Mouse (Mus musculus): Measurements from ENCODE around the gene Pes1. TPM values are rescaled to one million over a fixed set of nuclear protein-coding genes. Genes with fewer than 3 reads are reported as not detected.
"Not testable (repeated sequence)": the region's sequence is repeated elsewhere in the genome, so short reads cannot be mapped to it uniquely, and the experiment has no call there.

The Pes1 gene
- polyA plus RNA-seq, 1 experiment from 2014 or later: 113 TPM

DNA sequence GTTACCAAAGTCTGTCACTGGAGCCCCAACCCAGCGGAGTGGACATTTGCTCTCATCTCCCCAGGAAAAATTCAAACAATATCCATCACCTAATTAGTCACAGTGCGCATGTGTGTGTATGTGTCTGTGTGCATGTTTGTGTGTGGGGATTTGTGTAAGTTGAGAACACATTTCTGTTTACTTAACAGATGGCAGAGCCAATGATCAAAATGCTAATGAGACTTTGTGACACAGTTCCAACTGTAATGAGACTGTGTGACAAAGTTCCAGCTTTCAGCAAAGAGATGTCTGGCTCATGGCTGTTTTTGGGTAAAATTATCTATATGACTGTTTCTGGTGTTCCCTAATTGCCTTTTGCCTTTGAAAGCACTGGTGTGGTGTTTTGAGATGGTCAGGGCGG is 27.5 kb upstream of the Pes1 start:
- WGBS (ENCODE audit: missing documents): 95% methylated on average over 3 of the region's 3 CpGs
- H3K36me3 ChIP-seq (ENCODE audit: inconsistent target): no peaks in the 10 kb centered on the region
- no peaks in the 10 kb centered on the region for H3K79me2 ChIP-seq (ENCODE audit: inconsistent target)
- H3K27ac ChIP-seq: no peak overlapping the region
- no peak overlapping the region for H3K4me3 ChIP-seq (ENCODE audit: inconsistent target)

DNA sequence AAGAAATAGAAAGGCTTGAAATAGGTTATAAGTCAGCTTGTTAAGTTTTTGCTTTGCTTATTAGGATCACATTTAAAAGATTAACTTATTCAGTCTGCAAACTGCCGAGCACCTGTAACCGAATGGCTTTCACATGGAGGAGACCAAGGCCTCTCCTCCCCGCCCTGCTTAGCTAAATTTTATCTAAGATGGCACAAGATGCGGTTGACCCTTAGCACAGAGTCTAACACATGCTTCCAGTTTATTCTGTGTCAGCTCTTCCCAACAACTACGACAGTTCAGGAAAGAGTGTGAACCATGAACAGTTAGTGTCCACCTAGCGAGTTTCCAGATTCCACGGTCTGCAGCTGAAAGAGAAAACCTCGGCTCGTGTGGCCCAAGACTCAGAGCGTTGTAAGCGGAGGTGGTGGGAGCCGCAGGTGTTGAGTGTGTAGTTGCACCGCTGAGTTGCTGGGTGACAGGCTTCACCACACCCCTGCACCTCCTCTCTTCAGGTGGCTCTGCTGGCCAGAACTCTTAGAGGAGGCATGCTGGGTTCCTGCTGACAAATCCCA is 26.4 kb upstream of the Pes1 start:
- no peaks in the 10 kb centered on the region for H3K79me2 ChIP-seq (ENCODE audit: inconsistent target)
- WGBS (ENCODE audit: missing documents): 94% methylated on average over 13 of the region's 13 CpGs
- no peak overlapping the region for H3K4me3 ChIP-seq (ENCODE audit: inconsistent target)
- H3K36me3 ChIP-seq (ENCODE audit: inconsistent target): no peaks in the 10 kb centered on the region
- no peak overlapping the region for H3K27ac ChIP-seq

DNA sequence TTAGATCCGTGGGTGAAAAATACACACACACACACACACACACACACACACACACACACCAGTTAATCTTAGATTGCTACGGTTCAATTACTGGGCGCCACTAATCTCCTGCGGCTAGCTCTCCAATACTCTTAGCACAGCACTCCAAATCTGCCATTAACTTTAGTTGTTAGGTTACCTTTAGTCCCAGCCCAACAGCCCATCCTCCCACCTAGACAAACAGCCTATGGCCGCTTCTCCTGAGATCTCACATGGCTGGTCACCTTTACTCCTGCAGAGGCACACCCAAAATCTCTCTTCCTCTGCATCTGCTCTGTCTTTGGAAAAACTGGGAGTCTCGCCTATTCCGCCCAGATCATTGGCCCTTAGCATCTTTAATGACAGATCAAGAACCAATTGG is 22.4 kb upstream of the Pes1 start:
- Histone ChIP-seq H3K27ac (no peak overlapping the region), H3K4me3 (ENCODE audit: inconsistent target) (no peak overlapping the region), H3K79me2 (ENCODE audit: inconsistent target) (no peaks in the 10 kb centered on the region), H3K36me3 (ENCODE audit: inconsistent target) (no peaks in the 10 kb centered on the region)
- WGBS (ENCODE audit: missing documents): 96% methylated on average over 7 of the region's 7 CpGs

DNA sequence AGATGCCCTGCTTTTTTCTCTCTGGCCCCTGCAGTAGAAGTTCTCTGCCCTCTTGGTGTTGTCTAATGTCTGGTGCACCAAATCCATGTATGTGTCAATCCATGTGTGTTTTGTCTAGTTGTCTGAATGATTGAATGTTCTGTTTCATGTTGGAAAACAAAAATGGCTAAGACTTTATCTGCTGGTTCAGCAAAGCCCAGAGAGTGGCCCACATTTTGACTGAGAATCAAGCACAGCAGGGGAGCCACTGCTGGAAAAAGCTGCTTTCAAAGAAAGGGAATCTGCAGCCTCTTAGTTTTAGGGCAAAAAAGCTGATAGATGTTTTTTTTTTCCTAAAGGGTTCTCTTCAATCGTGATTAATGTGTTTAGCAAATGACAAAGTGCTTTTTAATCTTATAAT is 17.4 kb upstream of the Pes1 start:
- no peak overlapping the region for H3K27ac ChIP-seq
- no peaks in the 10 kb centered on the region for H3K79me2 ChIP-seq (ENCODE audit: inconsistent target)
- H3K36me3 ChIP-seq (ENCODE audit: inconsistent target): no peaks in the 10 kb centered on the region
- WGBS (ENCODE audit: missing documents): 40% methylated on average over 1 of the region's 1 CpGs
- no peak overlapping the region for H3K4me3 ChIP-seq (ENCODE audit: inconsistent target)

DNA sequence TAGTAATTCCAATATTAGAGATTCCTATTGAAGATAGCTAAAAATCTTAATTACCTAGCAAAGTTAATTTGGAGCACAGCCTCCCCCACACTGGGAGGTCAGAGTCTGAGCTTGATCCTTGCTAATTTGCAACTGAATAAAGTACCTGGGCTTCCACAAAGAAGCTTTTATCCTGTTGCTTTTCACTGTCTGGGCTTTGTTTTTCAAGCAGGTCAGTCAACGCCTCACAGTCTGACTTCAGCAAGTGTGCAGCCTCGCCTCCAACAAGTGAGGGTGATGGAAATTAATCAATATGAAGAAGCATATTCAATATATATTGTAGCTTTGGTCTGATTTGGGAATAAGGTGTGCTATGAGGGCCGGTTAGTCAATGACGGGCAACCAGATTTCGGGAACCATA is 8.9 kb upstream of the Pes1 start:
- not testable (repeated sequence) for H3K36me3 ChIP-seq (ENCODE audit: inconsistent target); H3K79me2 ChIP-seq (ENCODE audit: inconsistent target); H3K27ac ChIP-seq; H3K4me3 ChIP-seq (ENCODE audit: inconsistent target)
- 88% methylated on average over 5 of the region's 5 CpGs for WGBS (ENCODE audit: missing documents)

DNA sequence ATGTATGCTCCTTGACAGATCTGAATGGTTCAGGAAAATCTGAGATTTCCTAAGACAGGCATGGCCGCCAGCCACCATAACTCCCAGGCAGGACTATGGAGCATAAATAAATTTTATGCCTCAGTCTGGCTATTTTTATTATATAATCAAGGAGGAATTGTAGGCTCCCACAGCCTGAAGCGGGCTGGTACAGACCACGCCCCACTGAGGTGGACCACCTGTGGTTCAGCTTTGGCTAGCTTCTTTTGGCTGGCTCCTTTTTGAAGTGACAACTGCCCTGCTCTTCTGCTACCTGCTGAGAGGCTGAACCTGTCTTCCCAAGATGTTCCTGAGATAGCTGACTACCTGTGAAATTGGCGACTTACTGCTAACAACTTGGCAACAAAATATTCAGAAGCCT is 8.4 kb upstream of the Pes1 start:
- not testable (repeated sequence) for H3K36me3 ChIP-seq (ENCODE audit: inconsistent target); H3K79me2 ChIP-seq (ENCODE audit: inconsistent target); H3K27ac ChIP-seq; H3K4me3 ChIP-seq (ENCODE audit: inconsistent target)
- 74% methylated on average over 4 of the region's 4 CpGs for WGBS (ENCODE audit: missing documents)

DNA sequence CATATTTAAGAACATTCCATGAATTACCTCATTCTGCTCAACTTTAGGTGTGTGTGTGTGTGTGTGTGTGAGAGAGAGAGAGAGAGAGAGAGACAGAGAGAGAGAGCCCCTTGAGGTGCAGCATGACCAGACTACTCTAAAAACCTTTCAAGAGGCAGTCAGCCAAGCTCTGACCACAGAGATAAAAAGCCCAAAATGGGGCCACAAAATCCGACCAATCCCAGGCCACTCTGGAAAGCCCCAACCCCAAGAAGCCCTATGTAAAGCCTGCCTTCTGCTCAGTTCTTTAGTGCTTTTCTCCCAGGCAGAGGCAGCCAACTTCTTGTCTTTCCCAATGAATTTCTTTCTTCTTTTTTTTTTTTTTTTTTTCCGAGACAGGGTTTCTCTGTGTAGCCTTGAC is 2.9 kb upstream of the Pes1 start:
- Histone ChIP-seq H3K36me3 (ENCODE audit: inconsistent target) (no peaks in the 10 kb centered on the region), H3K4me3 (ENCODE audit: inconsistent target) (no peak overlapping the region), H3K27ac (no peak overlapping the region), H3K79me2 (ENCODE audit: inconsistent target) (peaks cover 12% of the 10 kb centered on the region)
- 50% methylated on average over 1 of the region's 2 CpGs for WGBS (ENCODE audit: missing documents)

DNA sequence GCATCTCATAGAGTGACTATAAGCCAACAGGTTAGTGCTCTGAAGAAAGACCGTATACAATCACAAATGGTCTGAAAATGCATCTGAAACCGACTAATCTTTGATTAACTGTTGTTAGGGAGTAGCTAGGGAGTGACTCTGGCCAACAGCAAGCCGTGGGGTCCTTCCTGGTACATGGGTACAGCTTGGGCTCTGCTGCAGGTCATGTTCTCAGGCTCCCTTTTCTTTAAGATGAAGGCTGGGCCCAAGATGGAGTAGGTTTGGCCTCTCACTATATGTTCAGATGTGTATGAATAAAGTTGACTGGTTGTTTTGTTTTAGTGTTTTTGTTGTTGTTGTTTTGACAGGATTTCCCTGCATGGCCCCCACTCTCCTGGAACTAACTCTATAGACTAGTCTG is 2.0 kb upstream of the Pes1 start:
- H3K27ac ChIP-seq: no peak overlapping the region
- 83% methylated on average over 3 of the region's 3 CpGs for WGBS (ENCODE audit: missing documents)
- peaks cover 21% of the 10 kb centered on the region for H3K79me2 ChIP-seq (ENCODE audit: inconsistent target)
- H3K36me3 ChIP-seq (ENCODE audit: inconsistent target): no peaks in the 10 kb centered on the region
- H3K4me3 ChIP-seq (ENCODE audit: inconsistent target): no peak overlapping the region

DNA sequence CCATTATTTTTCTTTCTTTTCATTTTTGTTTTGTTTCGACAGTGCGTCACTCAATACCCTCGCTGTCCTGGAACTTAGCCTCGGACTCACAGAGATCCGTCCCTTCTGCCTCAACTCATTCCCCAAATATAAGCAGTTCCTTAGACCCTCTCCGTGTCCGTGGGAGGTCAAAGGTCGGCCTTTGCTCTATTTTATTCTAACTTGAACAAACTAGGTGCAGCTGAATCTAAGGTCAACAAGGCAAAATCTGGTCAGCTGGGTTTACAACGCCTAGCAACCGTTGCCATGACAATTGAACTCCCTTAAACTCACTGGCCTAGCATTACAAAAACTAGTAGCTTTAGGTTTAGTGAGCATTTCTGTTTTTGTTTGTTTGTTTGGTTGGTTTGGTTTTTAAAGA is 620 bp upstream of the Pes1 start:
- Histone ChIP-seq H3K79me2 (ENCODE audit: inconsistent target) (peaks cover 35% of the 10 kb centered on the region), H3K27ac (peak overlapping the region; percentile 65), H3K36me3 (ENCODE audit: inconsistent target) (peaks cover 7% of the 10 kb centered on the region), H3K4me3 (ENCODE audit: inconsistent target) (peak overlapping the region; percentile 93)
- 80% methylated on average over 10 of the region's 10 CpGs for WGBS (ENCODE audit: missing documents)

DNA sequence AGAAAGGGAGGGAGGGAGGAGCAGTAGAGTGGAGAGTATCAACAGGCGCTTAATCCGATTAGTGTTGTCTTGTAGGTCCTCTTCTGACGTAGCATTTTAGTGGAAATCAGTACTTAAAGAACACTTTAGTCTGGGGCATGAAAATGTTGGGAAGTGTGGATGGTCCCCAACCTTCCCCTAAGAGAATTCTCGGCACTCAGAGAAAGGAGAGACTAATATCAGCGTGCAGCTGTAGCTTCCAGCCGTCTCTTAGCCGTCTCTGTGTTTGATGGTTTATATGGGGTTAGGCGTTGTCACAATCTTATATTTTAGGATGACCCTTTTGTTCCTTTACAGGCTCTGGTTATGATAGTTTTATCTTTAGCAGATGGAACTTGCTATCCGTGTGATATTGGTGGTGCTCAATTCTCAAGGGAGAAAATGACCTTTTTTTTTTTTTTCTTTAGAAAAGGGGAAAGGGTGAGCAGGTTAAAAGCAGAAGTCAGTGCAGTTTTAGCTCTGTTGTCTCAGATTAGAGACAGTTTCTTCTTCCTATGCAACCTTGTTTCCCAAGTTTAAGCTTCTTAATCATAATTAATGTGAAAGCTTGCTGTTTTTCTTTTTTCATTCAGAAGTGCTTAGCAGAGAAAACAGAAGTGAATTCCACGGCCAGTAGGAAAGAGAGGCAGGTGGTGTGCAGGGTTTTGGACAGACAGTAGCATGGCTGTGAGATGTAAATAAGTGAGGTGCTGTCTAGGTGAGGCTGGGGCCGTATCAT is 819 bp downstream of the Pes1 start:
- 5% methylated on average over 11 of the region's 11 CpGs for WGBS (ENCODE audit: missing documents)
- H3K4me3 ChIP-seq (ENCODE audit: inconsistent target): peak overlapping the region; percentile 93
- H3K36me3 ChIP-seq (ENCODE audit: inconsistent target): peaks cover 20% of the 10 kb centered on the region
- H3K27ac ChIP-seq: peak overlapping the region; percentile 65
- H3K79me2 ChIP-seq (ENCODE audit: inconsistent target): peaks cover 38% of the 10 kb centered on the region

DNA sequence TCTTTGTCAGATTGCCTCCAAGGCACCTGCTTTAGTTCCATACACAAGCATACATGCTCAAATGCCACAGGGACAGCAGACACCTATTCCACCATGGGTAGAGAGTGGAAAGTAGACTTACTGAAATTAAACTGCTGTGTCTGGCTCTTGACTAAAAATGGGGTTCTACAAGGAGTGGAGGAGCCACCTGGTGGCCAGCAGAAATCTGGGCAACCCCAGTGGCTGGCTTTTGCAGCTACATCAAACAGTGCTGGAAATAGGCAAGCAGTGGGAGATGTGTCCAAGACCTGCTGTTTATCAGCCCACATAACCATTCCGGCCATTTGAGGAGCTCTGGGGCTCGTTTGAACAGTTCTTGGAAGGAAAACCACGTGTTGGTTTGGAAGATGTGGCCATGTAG is 6.1 kb downstream of the Pes1 start:
- WGBS (ENCODE audit: missing documents): 92% methylated on average over 3 of the region's 3 CpGs
- Histone ChIP-seq H3K4me3 (ENCODE audit: inconsistent target) (no peak overlapping the region), H3K27ac (no peak overlapping the region), H3K36me3 (ENCODE audit: inconsistent target) (peaks cover 72% of the 10 kb centered on the region), H3K79me2 (ENCODE audit: inconsistent target) (peaks cover 37% of the 10 kb centered on the region)

DNA sequence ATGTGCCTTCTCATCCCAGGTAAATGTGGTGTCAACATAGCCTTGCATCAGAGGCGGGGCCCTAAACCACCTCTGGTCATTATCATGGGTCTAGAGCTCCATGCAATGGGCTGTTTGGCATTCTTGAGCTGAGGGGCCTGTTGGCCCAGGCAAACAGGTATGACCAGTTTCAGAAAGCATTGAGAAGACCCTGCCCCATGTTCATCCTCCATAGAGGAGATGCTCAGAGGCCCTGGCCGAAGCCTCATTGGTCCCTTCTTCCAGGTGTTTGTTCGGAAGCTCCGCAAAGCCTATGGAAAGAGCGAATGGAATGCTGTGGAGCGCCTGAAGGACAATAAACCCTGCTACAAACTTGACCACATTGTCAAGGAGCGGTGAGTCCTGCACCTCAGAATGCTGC is 6.6 kb downstream of the Pes1 start:
- Histone ChIP-seq H3K79me2 (ENCODE audit: inconsistent target) (peaks cover 32% of the 10 kb centered on the region), H3K36me3 (ENCODE audit: inconsistent target) (peaks cover 77% of the 10 kb centered on the region), H3K4me3 (ENCODE audit: inconsistent target) (no peak overlapping the region), H3K27ac (no peak overlapping the region)
- 96% methylated on average over 7 of the region's 7 CpGs for WGBS (ENCODE audit: missing documents)

DNA sequence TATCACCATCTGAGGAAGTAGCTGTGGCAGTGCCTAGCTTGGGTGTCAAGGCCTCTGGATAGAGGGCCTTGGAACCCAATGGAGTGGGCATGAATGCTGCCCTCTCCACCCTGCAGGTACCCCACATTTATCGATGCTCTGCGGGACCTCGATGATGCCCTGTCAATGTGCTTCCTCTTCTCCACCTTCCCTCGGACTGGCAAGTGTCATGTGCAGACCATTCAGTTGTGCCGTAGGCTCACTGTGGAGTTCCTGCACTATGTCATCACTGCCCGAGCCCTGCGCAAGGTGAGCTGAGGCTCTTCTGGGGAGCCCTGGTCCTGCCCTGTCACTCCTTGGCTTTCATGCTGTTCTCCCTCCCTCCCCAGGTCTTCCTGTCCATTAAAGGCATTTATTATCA is 9.3 kb downstream of the Pes1 start:
- Histone ChIP-seq H3K79me2 (ENCODE audit: inconsistent target) (peaks cover 4% of the 10 kb centered on the region), H3K36me3 (ENCODE audit: inconsistent target) (peaks cover 98% of the 10 kb centered on the region), H3K4me3 (ENCODE audit: inconsistent target) (no peak overlapping the region), H3K27ac (no peak overlapping the region)
- WGBS (ENCODE audit: missing documents): 99% methylated on average over 7 of the region's 7 CpGs

DNA sequence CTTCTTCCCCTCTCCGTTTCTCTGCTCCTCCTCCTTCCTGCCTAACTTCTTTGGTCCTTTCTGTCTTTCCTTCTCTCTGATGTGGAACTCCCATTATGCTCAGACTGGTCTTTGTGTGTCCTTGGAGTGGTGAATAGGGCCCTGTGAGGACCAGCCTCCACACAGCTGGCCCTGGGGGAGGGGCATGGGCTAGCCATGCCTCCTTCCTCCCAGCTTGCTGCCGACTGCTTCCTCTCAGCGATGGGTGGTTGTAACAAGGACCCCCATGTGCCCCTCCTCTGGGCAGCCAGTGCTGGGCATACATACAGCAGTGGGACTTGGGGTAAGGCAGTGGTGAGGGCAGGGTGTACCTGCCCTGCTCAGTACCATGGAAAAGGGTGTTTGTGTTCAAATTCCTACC is 10.5 kb downstream of the Pes1 start:
- WGBS (ENCODE audit: missing documents): 66% methylated on average over 3 of the region's 3 CpGs
- H3K36me3 ChIP-seq (ENCODE audit: inconsistent target): peaks cover 99% of the 10 kb centered on the region

DNA sequence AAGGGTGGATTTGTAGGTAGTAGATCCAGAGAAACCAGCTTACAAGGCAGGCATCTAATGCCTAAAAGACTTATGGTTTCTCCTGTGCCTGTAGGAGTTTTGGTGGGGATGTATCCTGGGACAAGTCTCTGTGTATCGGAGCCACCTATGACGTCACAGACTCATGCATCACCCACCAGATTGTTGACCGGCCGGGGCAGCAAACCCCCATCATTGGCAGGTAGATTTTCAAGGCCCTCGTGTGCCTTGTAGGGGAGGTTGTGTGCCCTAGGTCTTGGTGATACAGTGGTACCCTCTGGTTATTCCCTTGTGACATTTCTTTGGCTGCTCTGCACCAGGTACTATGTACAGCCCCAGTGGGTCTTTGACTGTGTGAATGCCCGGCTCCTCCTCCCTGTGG is 12.9 kb downstream of the Pes1 start, which contains the start of gene 4930556J24Rik:
Gene 4930556J24Rik (minus strand): TSS at position 101 of the 400 bp plus-strand sequence.
- no peak within 1 kb of the TSS for H3K4me3 ChIP-seq (ENCODE audit: inconsistent target)
- H3K36me3 ChIP-seq (ENCODE audit: inconsistent target): peaks cover 77% of the 10 kb centered on the region
- H3K79me2 ChIP-seq (ENCODE audit: inconsistent target): no peaks in the 10 kb centered on the region
- 98% methylated on average over 6 of the region's 6 CpGs for WGBS (ENCODE audit: missing documents)
- H3K27ac ChIP-seq: no peak within 1 kb of the TSS

More for the DNA sequence above, 10.5 kb downstream of the Pes1 start:
- H3K79me2 ChIP-seq (ENCODE audit: inconsistent target): no peaks in the 10 kb centered on the region
- H3K27ac ChIP-seq: no peak overlapping the region
- no peak overlapping the region for H3K4me3 ChIP-seq (ENCODE audit: inconsistent target)

DNA sequence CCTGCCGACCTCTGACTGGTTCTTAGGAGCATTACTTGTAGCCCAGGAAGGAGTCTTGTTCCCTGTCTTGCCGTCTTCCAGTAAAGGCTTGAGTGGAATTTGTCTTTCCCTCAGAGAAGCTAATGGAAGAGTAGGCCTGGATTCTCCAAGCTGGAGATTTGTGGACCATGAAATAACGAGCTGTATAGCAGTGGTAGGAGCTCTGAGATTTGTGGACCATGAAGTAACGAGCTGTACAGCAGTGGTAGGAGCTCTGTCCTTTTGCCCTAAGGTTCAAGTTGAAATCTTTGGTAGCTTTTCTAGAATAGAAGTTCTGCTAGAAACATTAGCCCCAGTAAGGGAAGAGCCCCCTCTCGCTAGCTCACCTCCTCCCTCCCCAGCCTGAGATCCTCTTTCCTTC is 14.6 kb downstream of the Pes1 start:
- Histone ChIP-seq H3K4me3 (ENCODE audit: inconsistent target) (no peak overlapping the region), H3K79me2 (ENCODE audit: inconsistent target) (no peaks in the 10 kb centered on the region), H3K27ac (no peak overlapping the region), H3K36me3 (ENCODE audit: inconsistent target) (peaks cover 59% of the 10 kb centered on the region)
- WGBS (ENCODE audit: missing documents): 99% methylated on average over 5 of the region's 5 CpGs

Data from macrophage (primary cell).